Mouse (Mus musculus) G1E (cell line): ENCODE results near the gene Vsx2. TPM values are rescaled to one million over a fixed set of nuclear protein-coding genes. Genes with fewer than 3 reads are reported as not detected.

Experiments
- ATAC-seq: 2 replicates; pipeline ENCODE4 v1.8.0; 2016; ENCODE audit warnings: mild to moderate bottlenecking; ENCODE audit not compliant: insufficient number of reproducible peaks, poor library complexity, low FRiP score, severe bottlenecking; ENCODE audit errors: extremely low read depth
- DNase-seq: peaks from one replicate; pipeline ENCODE4 v3.0.0; 2012; ENCODE audit warnings: low spot score
- H3K27me3 ChIP-seq: 2 replicates; pipeline ENCODE4 v1.6.1; 2012; ENCODE audit warnings: mild to moderate bottlenecking, low read length, inconsistent platforms; ENCODE audit not compliant: insufficient read depth
- H3K36me3 ChIP-seq: replicated peaks from 2 replicates; pipeline ENCODE3; 2012; ENCODE audit warnings: mild to moderate bottlenecking, inconsistent platforms
- H3K4me1 ChIP-seq: 2 replicates; pipeline ENCODE4 v1.6.1; 2012; ENCODE audit warnings: low read depth, low read length, inconsistent platforms, mixed read lengths; ENCODE audit not compliant: insufficient read depth
- H3K4me3 ChIP-seq: 2 replicates; pipeline ENCODE4 v1.5.1; 2012; ENCODE audit warnings: low read depth, mild to moderate bottlenecking, inconsistent platforms, low read length, moderate library complexity, mixed read lengths
- H3K9me3 ChIP-seq: replicated peaks from 2 replicates; pipeline ENCODE4 v1.6.1; 2012; ENCODE audit warnings: inconsistent platforms
- CTCF ChIP-seq: IDR thresholded peaks from 2 replicates; pipeline ENCODE4 v1.5.1; 2012; ENCODE audit warnings: low read depth, low read length, inconsistent platforms, mixed read lengths
- GATA1 ChIP-seq: IDR thresholded peaks from 2 replicates; pipeline ENCODE4 v1.6.1; 2012; ENCODE audit warnings: borderline replicate concordance, low read length, inconsistent platforms, mixed read lengths
- GATA2 ChIP-seq: IDR thresholded peaks from 2 replicates; pipeline ENCODE4 v1.6.1; 2012; ENCODE audit warnings: low read depth, low read length, inconsistent platforms, borderline replicate concordance
- POLR2AphosphoS5 ChIP-seq: IDR thresholded peaks from 2 replicates; pipeline ENCODE4 v1.6.1; 2012; ENCODE audit warnings: low read depth, low read length, inconsistent platforms; ENCODE audit not compliant: insufficient replicate concordance
- TAL1 ChIP-seq: conservative IDR thresholded peaks from 2 replicates; pipeline ENCODE4 v1.6.1; 2012; ENCODE audit warnings: low read depth, low read length, inconsistent platforms, mixed read lengths
- polyA plus RNA-seq: library from polyadenylated mRNA; stranded (reverse); fragments of >175 nt; gene quantifications from 2 replicates; pipeline ENCODE4 v1.2.3, GENCODE M21; 2012
- total RNA-seq, 2 experiments: library from RNA; stranded (forward) in 1 of 2; stranded (reverse) in 1 of 2; fragments of 200-1000 nt in 1 of 2; fragments of >200 nt in 1 of 2; fragmentation: Nextera tagmentation in 1 of 2; gene quantifications; 2 replicates each; pipeline ENCODE4 v1.2.3; 2014 to 2017

Gene Vsx2
- not detected in 2 replicates for total RNA-seq (2014; fragmentation: Nextera tagmentation)
- 0.05 and 0.06 TPM in 2 replicates for total RNA-seq (2017)
- not detected in 2 replicates for polyA plus RNA-seq

GRCm38 (mm10) chr12:84569336-84569970 is at the start of gene Vsx2:
Gene Vsx2, plus strand, starts transcription at chr12:84569762.
- H3K27me3 ChIP-seq = peaks cover 42% of the 10 kb centered on the region
- no peaks in the 10 kb centered on the region for H3K4me1 ChIP-seq
- no peak for ATAC-seq
- no peaks in the 10 kb centered on the region for H3K9me3 ChIP-seq
- no peak for DNase-seq
- no peak within 1 kb of the TSS for H3K4me3 ChIP-seq
- H3K36me3 ChIP-seq = no peaks in the 10 kb centered on the region
- TF ChIP-seq TAL1 = no peak
- no peak for TF ChIP-seq POLR2AphosphoS5
- no peak for TF ChIP-seq GATA1
- no peak for TF ChIP-seq CTCF
- no peak for TF ChIP-seq GATA2

- ATAC-seq = no peak
- no peak for TF ChIP-seq GATA1
- no peak for TF ChIP-seq CTCF
- no peaks in the 10 kb centered on the region for H3K9me3 ChIP-seq
- peaks cover 67% of the 10 kb centered on the region for H3K36me3 ChIP-seq
- DNase-seq = no peak
- no peaks in the 10 kb centered on the region for H3K27me3 ChIP-seq
- no peaks in the 10 kb centered on the region for H3K4me1 ChIP-seq
- H3K4me3 ChIP-seq = no peak overlapping the region
These were observed 45.8 kb upstream of the Vsx2 start for GRCm38 (mm10) chr12:84523728-84524127.

- Histone ChIP-seq H3K36me3 (peaks cover 70% of the 10 kb centered on the region), H3K27me3 (no peaks in the 10 kb centered on the region), H3K4me3 (no peak overlapping the region), H3K9me3 (no peaks in the 10 kb centered on the region), H3K4me1 (no peaks in the 10 kb centered on the region)
- TF ChIP-seq GATA2 (no peak), TAL1 (no peak), CTCF (no peak), POLR2AphosphoS5 (no peak), GATA1 (no peak)
- no peak for DNase-seq
- no peak for ATAC-seq
These were observed 45.2 kb upstream of the Vsx2 start for GRCm38 (mm10) chr12:84524147-84525050.

GRCm38 (mm10) chr12:84525422-84525821 is 44.1 kb upstream of the Vsx2 start:
- TF ChIP-seq CTCF (no peak), GATA1 (no peak), POLR2AphosphoS5 (no peak), TAL1 (no peak), GATA2 (no peak)
- Histone ChIP-seq H3K4me1 (peaks cover 3% of the 10 kb centered on the region; the same call in 1 of the 2 replicates), H3K27me3 (no peaks in the 10 kb centered on the region), H3K4me3 (no peak overlapping the region), H3K9me3 (no peaks in the 10 kb centered on the region), H3K36me3 (peaks cover 67% of the 10 kb centered on the region)
- no peak for DNase-seq
- no peak for ATAC-seq

- H3K36me3 ChIP-seq = peaks cover 73% of the 10 kb centered on the region
- TF ChIP-seq POLR2AphosphoS5 (no peak), CTCF (no peak), TAL1 (no peak), GATA1 (no peak), GATA2 (no peak)
- H3K9me3 ChIP-seq = no peaks in the 10 kb centered on the region
- peaks cover 6% of the 10 kb centered on the region; the same call in 1 of the 2 replicates for H3K4me1 ChIP-seq
- no peak for DNase-seq
- no peaks in the 10 kb centered on the region for H3K27me3 ChIP-seq
- H3K4me3 ChIP-seq = no peak overlapping the region
- ATAC-seq = peak; percentile 49; the same call in 1 of the 2 replicates
These were observed 39.1 kb upstream of the Vsx2 start for GRCm38 (mm10) chr12:84530426-84530825.
